Mouse (Mus musculus) kidney, adult 2 months (tissue): Measurements from ENCODE around the gene Fbxo3. TPM values are rescaled to one million over a fixed set of nuclear protein-coding genes. Genes with fewer than 3 reads are reported as not detected.
"Not testable (repeated sequence)": the region's sequence is repeated elsewhere in the genome, so short reads cannot be mapped to it uniquely, and the experiment has no call there.

Source experiments
- DNase-seq: peaks from one replicate; pipeline ENCODE4 v3.0.0; 2021
- H3K27ac ChIP-seq: fragments of 200-500 bp; 2 replicates; pipeline ENCODE4 v1.5.1; 2012; ENCODE audit warnings: low read depth, low read length, control low read depth, inconsistent platforms; ENCODE audit not compliant: insufficient read depth
- H3K27me3 ChIP-seq: fragments of 200-500 bp; replicated peaks from 2 replicates; pipeline ENCODE4 v1.6.1; 2012; ENCODE audit warnings: mild to moderate bottlenecking, moderate library complexity, low read length, inconsistent platforms; ENCODE audit not compliant: control insufficient read depth, insufficient read depth
- H3K36me3 ChIP-seq: fragments of 200-500 bp; 2 replicates; pipeline ENCODE4 v1.6.1; 2012; ENCODE audit warnings: mild to moderate bottlenecking, moderate library complexity, low read length, inconsistent platforms; ENCODE audit not compliant: control insufficient read depth, insufficient read depth
- H3K4me1 ChIP-seq: fragments of 200-500 bp; 2 replicates; pipeline ENCODE4 v1.6.1; 2011; ENCODE audit warnings: low read length; ENCODE audit not compliant: control insufficient read depth, insufficient read depth
- H3K4me3 ChIP-seq: fragments of 200-500 bp; 2 replicates; pipeline ENCODE4 v1.5.1; 2011; ENCODE audit warnings: mild to moderate bottlenecking, low read depth, low read length, control low read depth; ENCODE audit not compliant: insufficient read depth
- CTCF ChIP-seq: fragments of 200-500 bp; conservative IDR thresholded peaks from 2 replicates; pipeline ENCODE4 v1.5.1; 2011; ENCODE audit warnings: low read depth, mild to moderate bottlenecking, control low read depth, low read length, moderate library complexity, mixed read lengths; ENCODE audit not compliant: insufficient read depth, insufficient read length
- POLR2A ChIP-seq: fragments of 200-500 bp; IDR thresholded peaks from one replicate; pipeline ENCODE4 v1.6.1; 2011; ENCODE audit warnings: low read depth, low read length, control low read depth
- WGBS: fragments of 180-500 bp; shearing (Covaris S2); methylation state at CpG from one replicate; pipeline ENCODE4 v1.1.7; 2018; 5-methylcytosine and 5-hydroxymethylcytosine counted together
- polyA plus RNA-seq: library from polyadenylated mRNA; depleted of rRNA; stranded (reverse); fragments of >200 nt; gene quantifications from 2 replicates; pipeline ENCODE4 v1.2.3, GENCODE M21; 2012

The Fbxo3 gene
- polyA plus RNA-seq, 1 experiment = 25.0 TPM

GRCm38 (mm10) chr2:104059786-104060185, 32.3 kb downstream of the Fbxo3 start:
- H3K27me3 ChIP-seq = no peaks in the 10 kb centered on the region
- WGBS = 83% methylated on average over 10 of the region's 10 CpGs
- no peak overlapping the region for H3K27ac ChIP-seq
- no peak overlapping the region for H3K4me3 ChIP-seq
- H3K36me3 ChIP-seq = peaks cover 7% of the 10 kb centered on the region; the same call in 1 of the 2 replicates
- no peak for TF ChIP-seq CTCF
- TF ChIP-seq POLR2A = no peak
- H3K4me1 ChIP-seq = no peaks in the 10 kb centered on the region
- no peak for DNase-seq

GRCm38 (mm10) chr2:104060996-104061395, 33.5 kb downstream of the Fbxo3 start:
- H3K36me3 ChIP-seq = peaks cover 3% of the 10 kb centered on the region; the same call in 1 of the 2 replicates
- TF ChIP-seq CTCF (no peak), POLR2A (no peak)
- H3K4me3 ChIP-seq = no peak overlapping the region
- H3K27me3 ChIP-seq = no peaks in the 10 kb centered on the region
- H3K27ac ChIP-seq = no peak overlapping the region
- WGBS = 96% methylated on average over 6 of the region's 6 CpGs
- no peaks in the 10 kb centered on the region for H3K4me1 ChIP-seq
- DNase-seq = no peak

- DNase-seq = no peak
- Histone ChIP-seq H3K27me3 (no peaks in the 10 kb centered on the region), H3K4me3 (no peak overlapping the region), H3K27ac (no peak overlapping the region), H3K4me1 (no peaks in the 10 kb centered on the region), H3K36me3 (peaks cover 3% of the 10 kb centered on the region; the same call in 1 of the 2 replicates)
- TF ChIP-seq POLR2A = no peak
- TF ChIP-seq CTCF = no peak
Observed at GRCm38 (mm10) chr2:104062665-104063064, 35.1 kb downstream of the Fbxo3 start.

GRCm38 (mm10) chr2:104064152-104064551, 36.6 kb downstream of the Fbxo3 start:
- H3K4me3 ChIP-seq = no peak overlapping the region
- H3K27me3 ChIP-seq = no peaks in the 10 kb centered on the region
- WGBS = 76% methylated on average over 2 of the region's 2 CpGs
- no peak for TF ChIP-seq POLR2A
- TF ChIP-seq CTCF = no peak
- DNase-seq = no peak
- peaks cover 3% of the 10 kb centered on the region; the same call in 1 of the 2 replicates for H3K36me3 ChIP-seq
- no peaks in the 10 kb centered on the region for H3K4me1 ChIP-seq
- H3K27ac ChIP-seq = no peak overlapping the region

GRCm38 (mm10) chr2:104065526-104065925, 38.0 kb downstream of the Fbxo3 start, which contains the start of gene Gm10912:
Gene Gm10912, plus strand, starts transcription at chr2:104065826.
- not testable (repeated sequence) for H3K27me3 ChIP-seq, H3K27ac ChIP-seq, H3K4me3 ChIP-seq, H3K36me3 ChIP-seq, DNase-seq, H3K4me1 ChIP-seq
- 81% methylated on average over 6 of the region's 6 CpGs for whole genome bisulfite sequencing

GRCm38 (mm10) chr2:104068450-104068849, 40.9 kb downstream of the Fbxo3 start, which contains the start of gene Gm10799:
Gene Gm10799, minus strand, starts transcription at chr2:104068550.
- H3K27ac ChIP-seq, H3K4me3 ChIP-seq, DNase-seq, H3K4me1 ChIP-seq, H3K27me3 ChIP-seq, H3K36me3 ChIP-seq: not testable (repeated sequence)
- 69% methylated on average over 7 of the region's 7 CpGs for WGBS

- no peaks in the 10 kb centered on the region for H3K36me3 ChIP-seq
- H3K27ac ChIP-seq = peak within 1 kb of the TSS; percentile 29; the same call in 1 of the 2 replicates
- no peaks in the 10 kb centered on the region for H3K4me1 ChIP-seq
- no peaks in the 10 kb centered on the region for H3K27me3 ChIP-seq
- no peak for TF ChIP-seq CTCF
- no peak for TF ChIP-seq POLR2A
- H3K4me3 ChIP-seq = peak within 1 kb of the TSS; percentile 49
- peak; percentile 73 for DNase-seq
- 11% methylated on average over 13 of the region's 13 CpGs for WGBS
Observed at GRCm38 (mm10) chr2:104069704-104070185, 42.2 kb downstream of the Fbxo3 start, which contains the start of gene Cd59b. Gene Cd59b, plus strand, starts transcription at chr2:104069849.

- H3K27ac ChIP-seq, H3K4me1 ChIP-seq, H3K36me3 ChIP-seq, H3K4me3 ChIP-seq, H3K27me3 ChIP-seq, DNase-seq: not testable (repeated sequence)
- 81% methylated on average over 5 of the region's 5 CpGs for WGBS
Observed at GRCm38 (mm10) chr2:104078285-104078684, 50.8 kb downstream of the Fbxo3 start.

- WGBS = no CpG with 5 or more reads among the region's 1 CpGs
- not testable (repeated sequence) for H3K27ac ChIP-seq, H3K36me3 ChIP-seq
Observed at GRCm38 (mm10) chr2:104081436-104082050, 54.0 kb downstream of the Fbxo3 start.

More at GRCm38 (mm10) chr2:104081436-104082050, 54.0 kb downstream of the Fbxo3 start:
- not testable (repeated sequence) for H3K4me3 ChIP-seq, H3K4me1 ChIP-seq, DNase-seq, H3K27me3 ChIP-seq
